8 mouse cellular contexts compared by ENCODE assay signal in the genomic region with DNA sequence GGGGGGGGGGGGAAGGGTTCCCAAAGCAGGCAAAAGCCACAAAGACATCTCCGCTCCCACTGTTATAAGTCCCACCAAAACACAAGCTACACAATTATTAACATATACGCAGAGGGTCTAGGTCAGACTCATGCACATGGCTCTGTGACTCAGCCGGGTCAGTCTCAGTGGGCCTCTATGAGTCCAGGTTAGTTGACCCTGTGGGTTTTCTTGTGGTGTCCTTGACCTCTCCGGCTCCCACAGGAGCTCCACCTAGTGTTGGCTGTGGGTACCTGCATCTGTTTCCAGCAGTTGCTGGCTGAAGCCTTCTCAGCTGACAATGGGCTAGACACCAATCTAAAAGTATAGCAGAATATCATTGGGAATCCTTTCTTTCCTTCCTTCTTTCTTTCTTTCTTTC. TPM values are rescaled to one million over a fixed set of nuclear protein-coding genes. Genes with fewer than 3 reads are reported as not detected.
DNase-seq lines count a peak whose midpoint lies in the region; ATAC-seq and TF ChIP-seq lines count a peak whose summit lies in the region.

No protein-coding gene starts in this region.

- peak; percentile 18; the same call in 1 of the 2 replicates for TF ChIP-seq CTCF in bone marrow macrophage, adult 2 months (IDR thresholded peaks at IDR 0.05; ENCODE audit: low read depth, low read length)
- TF ChIP-seq CTCF in lung, embryonic 14.5 days (IDR thresholded peaks at IDR 0.05; ENCODE audit: low read depth): peak; percentile 41

- H3K9me3 ChIP-seq in hindbrain, embryonic 11.5 days (ENCODE audit: control insufficient read depth, low read length): no peaks in the 10 kb centered on the region
- no peaks in the 10 kb centered on the region for H3K9me3 ChIP-seq in hindbrain, embryonic 14.5 days (ENCODE audit: control insufficient read depth, low read length)
- no peaks in the 10 kb centered on the region for H3K9me3 ChIP-seq in lung, embryonic 14.5 days (ENCODE audit: low read depth, low read length)

- DNase-seq in hindbrain, embryonic 11.5 days (ENCODE audit: low spot score): peak; percentile 42
- DNase-seq in hindbrain, embryonic 14.5 days (ENCODE audit: low spot score): no peak
- peak; percentile 92 for DNase-seq in ES-CJ7 (ENCODE audit: low read depth, low spot score)
- DNase-seq in lung, embryonic 14.5 days: peak; percentile 30
- DNase-seq in c-Kit-positive CD71-positive TER-119-positive erythroid progenitor cells, embryonic 14.5 days (ENCODE audit: low spot score): no peak
- no peak for DNase-seq in layer of hippocampus, adult 9-10 months (ENCODE audit: low spot score)
- no peak for DNase-seq in layer of hippocampus, postnatal 10 days (ENCODE audit: low spot score in 2 of 2)

- WGBS in hindbrain, embryonic 11.5 days: 58% methylated on average over 4 of the region's 4 CpGs
- WGBS in hindbrain, embryonic 14.5 days: 69% methylated on average over 4 of the region's 4 CpGs
- 67% methylated on average over 4 of the region's 4 CpGs for WGBS in lung, embryonic 14.5 days

- H3K9ac ChIP-seq in hindbrain, embryonic 11.5 days (ENCODE audit: low read depth, low read length): no peak overlapping the region
- no peak overlapping the region for H3K9ac ChIP-seq in hindbrain, embryonic 14.5 days
- no peak overlapping the region for H3K9ac ChIP-seq in lung, embryonic 14.5 days

- no peaks in the 10 kb centered on the region for H3K4me1 ChIP-seq in hindbrain, embryonic 11.5 days (replicated peaks; ENCODE audit: control insufficient read depth, insufficient read depth, low read length)
- H3K4me1 ChIP-seq in hindbrain, embryonic 14.5 days (replicated peaks; ENCODE audit: control insufficient read depth, insufficient read depth, low read length): no peaks in the 10 kb centered on the region
- H3K4me1 ChIP-seq in bone marrow macrophage, adult 2 months (ENCODE audit: control insufficient read depth, insufficient read depth, low read length): no peaks in the 10 kb centered on the region
- H3K4me1 ChIP-seq in lung, embryonic 14.5 days (ENCODE audit: insufficient read depth): no peaks in the 10 kb centered on the region

- ATAC-seq in hindbrain, embryonic 11.5 days (ENCODE audit: low FRiP score): 0 out of 2 replicates have a peak, but pooled peaks have one; percentile 10
- ATAC-seq in hindbrain, embryonic 14.5 days (ENCODE audit: low FRiP score): no peak
- ATAC-seq in lung, embryonic 14.5 days (ENCODE audit: insufficient read depth): no peak

- no peak overlapping the region for H3K27ac ChIP-seq in hindbrain, embryonic 11.5 days (ENCODE audit: low read depth, low read length)
- no peak overlapping the region for H3K27ac ChIP-seq in hindbrain, embryonic 14.5 days
- no peak overlapping the region for H3K27ac ChIP-seq in bone marrow macrophage, adult 2 months (ENCODE audit: insufficient read depth, low read depth, low read length)
- H3K27ac ChIP-seq in lung, embryonic 14.5 days (ENCODE audit: low read depth): no peak overlapping the region

- no peak for TF ChIP-seq POLR2A in bone marrow macrophage, adult 2 months (IDR thresholded peaks at IDR 0.05; ENCODE audit: borderline replicate concordance, low read depth, low read length)

- no peaks in the 10 kb centered on the region for H3K36me3 ChIP-seq in hindbrain, embryonic 11.5 days (ENCODE audit: control insufficient read depth, insufficient read depth, low read length)
- H3K36me3 ChIP-seq in hindbrain, embryonic 14.5 days (replicated peaks; ENCODE audit: control insufficient read depth, insufficient read depth): no peaks in the 10 kb centered on the region
- H3K36me3 ChIP-seq in lung, embryonic 14.5 days (ENCODE audit: insufficient read depth): no peaks in the 10 kb centered on the region

- H3K4me2 ChIP-seq in hindbrain, embryonic 11.5 days (replicated peaks; ENCODE audit: low read depth, low read length): no peak overlapping the region
- H3K4me2 ChIP-seq in hindbrain, embryonic 14.5 days (replicated peaks): no peak overlapping the region
- no peak overlapping the region for H3K4me2 ChIP-seq in lung, embryonic 14.5 days

- no peaks in the 10 kb centered on the region for H3K27me3 ChIP-seq in hindbrain, embryonic 11.5 days (ENCODE audit: control insufficient read depth, insufficient read depth, low read length)
- H3K27me3 ChIP-seq in hindbrain, embryonic 14.5 days (ENCODE audit: control insufficient read depth, insufficient read depth, low read length): no peaks in the 10 kb centered on the region
- no peaks in the 10 kb centered on the region for H3K27me3 ChIP-seq in lung, embryonic 14.5 days (ENCODE audit: insufficient read depth, low read length)

- no peak overlapping the region for H3K4me3 ChIP-seq in hindbrain, embryonic 11.5 days (ENCODE audit: low read depth, low read length)
- H3K4me3 ChIP-seq in hindbrain, embryonic 14.5 days (replicated peaks; ENCODE audit: low read length): no peak overlapping the region
- no peak overlapping the region for H3K4me3 ChIP-seq in bone marrow macrophage, adult 2 months (ENCODE audit: insufficient read depth, low read length)
- H3K4me3 ChIP-seq in lung, embryonic 14.5 days (ENCODE audit: low read depth, low read length): no peak overlapping the region

RNA-seq across cellular contexts. Expression of a gene that starts 26.7 kb away (rescaled TPM):
- polyA plus RNA-seq in hindbrain, embryonic 11.5 days (2014; fragmentation: Nextera tagmentation; extraction: Ambion mirVana): not detected in 2 replicates
- polyA plus RNA-seq in hindbrain, embryonic 14.5 days (2014; fragmentation: Nextera tagmentation; extraction: Ambion mirVana): not detected in 2 replicates
- not detected in 2 replicates for polyA plus RNA-seq in bone marrow macrophage, adult 2 months (2012; ENCODE audit: insufficient read depth, insufficient read length, missing spikeins)
- not detected in 2 replicates for polyA plus RNA-seq in lung, embryonic 14.5 days (2014; fragmentation: Nextera tagmentation; extraction: Ambion mirVana)
- not detected for total RNA-seq in layer of hippocampus, postnatal 10 days (2021)

Comparison
In these comparisons a context has a peak if more than half of its experiments do, and no peak if none do; other contexts are left out.
1. DNase-seq: peak in hindbrain, embryonic 11.5 days (single experiment), ES-CJ7 (single experiment) and lung, embryonic 14.5 days (single experiment); none in hindbrain, embryonic 14.5 days (single experiment), c-Kit-positive CD71-positive TER-119-positive erythroid progenitor cells, embryonic 14.5 days (single experiment), layer of hippocampus, adult 9-10 months (single experiment) and layer of hippocampus, postnatal 10 days (0 of 2).